Mouse (Mus musculus) embryonic fibroblast, embryonic 13.5 days (primary cell): ENCODE measurements at regions not wholly inside any gene's neighbourhood (a gene's known extent, or its start where the extent isn't known, plus 50 kb on each side); places are given as distances from the start of the nearest gene placed in this dataset.

Experiments
- CTCF ChIP-seq: IDR thresholded peaks from 2 replicates; pipeline ENCODE4 v1.5.1; 2011; ENCODE audit warnings: mild to moderate bottlenecking, control low read depth, low read length, moderate library complexity, borderline replicate concordance; ENCODE audit not compliant: insufficient read depth
- POLR2A ChIP-seq: IDR thresholded peaks from 2 replicates; pipeline ENCODE4 v1.6.1; 2011; ENCODE audit warnings: low read depth, mild to moderate bottlenecking, control low read depth, low read length, moderate library complexity

DNA sequence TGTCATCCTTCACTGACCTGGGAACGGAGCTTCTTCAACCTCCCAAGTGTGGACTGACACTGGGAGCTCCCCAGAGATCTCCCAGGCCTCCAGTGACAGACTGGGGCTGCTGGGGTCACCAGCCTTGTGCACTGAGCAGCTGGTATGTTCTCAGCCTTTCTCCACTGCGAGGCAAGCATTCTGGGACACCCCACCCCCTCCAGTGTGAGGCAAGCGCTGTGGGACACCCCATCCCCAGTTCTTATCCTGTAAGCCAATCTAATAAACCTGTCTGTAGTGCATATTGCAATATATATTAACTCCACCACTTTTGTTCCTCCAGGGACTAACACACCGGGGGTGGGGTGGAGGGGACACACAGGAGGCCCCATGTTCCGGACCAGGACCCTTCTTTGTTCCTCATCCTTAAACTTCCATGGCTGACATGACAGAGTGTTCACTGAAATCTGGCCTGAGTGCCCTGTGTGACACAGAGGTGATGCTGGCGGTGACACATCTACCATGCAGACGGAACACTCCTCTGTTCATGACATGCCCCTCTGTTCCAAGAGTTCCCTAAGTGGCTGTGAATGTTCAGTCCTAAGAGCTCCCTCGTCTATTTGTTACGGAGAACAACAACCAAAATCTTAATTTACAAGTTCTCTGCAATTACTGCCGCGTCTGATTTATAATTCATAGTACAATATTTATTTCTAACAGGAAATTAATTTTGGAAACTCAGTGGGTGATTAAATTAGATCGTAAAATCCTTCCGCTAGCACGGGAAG, 116.4 kb upstream of the Pmepa1 start:
- TF ChIP-seq CTCF (no peak), POLR2A (no peak)
